Mouse (Mus musculus) forebrain, embryonic 16.5 days (tissue): ENCODE results near the gene Chrm3. TPM values are rescaled to one million over a fixed set of nuclear protein-coding genes. Genes with fewer than 3 reads are reported as not detected.

ENCODE experiments used
- ATAC-seq: fragments of 200-750 bp; cut with Nextera tagmentation; 2 replicates; pipeline ENCODE4 v1.8.0; 2017; ENCODE audit warnings: mild to moderate bottlenecking, moderate library complexity
- H3K27ac ChIP-seq: fragments of 300-500 bp; sonication (generic); 2 replicates; pipeline ENCODE4 v1.5.1; 2014; ENCODE audit warnings: low read length, control low read depth
- H3K27me3 ChIP-seq: fragments of 300-500 bp; sonication (generic); replicated peaks from 2 replicates; pipeline ENCODE4 v1.6.1; 2014; ENCODE audit warnings: low read length; ENCODE audit not compliant: control insufficient read depth, insufficient read depth
- H3K36me3 ChIP-seq: fragments of 300-500 bp; sonication (generic); 2 replicates; pipeline ENCODE4 v1.6.1; 2014; ENCODE audit not compliant: control insufficient read depth, insufficient read depth
- H3K4me1 ChIP-seq: fragments of 300-500 bp; sonication (generic); replicated peaks from 2 replicates; pipeline ENCODE4 v1.6.1; 2014; ENCODE audit warnings: low read length; ENCODE audit not compliant: control insufficient read depth, insufficient read depth
- H3K4me2 ChIP-seq: fragments of 300-500 bp; sonication (generic); 2 replicates; pipeline ENCODE4 v1.6.1; 2014; ENCODE audit warnings: mild to moderate bottlenecking, low read length, control low read depth
- H3K4me3 ChIP-seq: fragments of 300-500 bp; sonication (generic); replicated peaks from 2 replicates; pipeline ENCODE4 v1.5.1; 2014; ENCODE audit warnings: mild to moderate bottlenecking, low read length, control low read depth
- H3K9ac ChIP-seq: fragments of 300-500 bp; sonication (generic); replicated peaks from 2 replicates; pipeline ENCODE4 v1.6.1; 2014; ENCODE audit warnings: low read depth, low read length, control low read depth
- H3K9me3 ChIP-seq: fragments of 300-500 bp; sonication (generic); 2 replicates; pipeline ENCODE4 v1.6.1; 2016; ENCODE audit warnings: low read length; ENCODE audit not compliant: control insufficient read depth
- WGBS: fragments of 180-500 bp; shearing (Covaris S2); extraction: QIAGEN DNeasy Blood & Tissue Kit; methylation state at CpG from one replicate; pipeline ENCODE4 v1.1.7; 2014; 5-methylcytosine and 5-hydroxymethylcytosine counted together
- polyA plus RNA-seq: library from polyadenylated mRNA; unstranded; fragments of >200 nt; fragmentation: Nextera tagmentation; extraction: Ambion mirVana; gene quantifications from 2 replicates; pipeline ENCODE4 v1.2.1, GENCODE M21; 2015

The Chrm3 gene
- polyA plus RNA-seq, 1 experiment from 2014 or later = 2.2 TPM

- H3K36me3 ChIP-seq = no peaks in the 10 kb centered on the region
- H3K9ac ChIP-seq = no peak overlapping the region
- H3K4me1 ChIP-seq = no peaks in the 10 kb centered on the region
- no peaks in the 10 kb centered on the region for H3K9me3 ChIP-seq
- H3K4me2 ChIP-seq = no peak overlapping the region
- H3K27me3 ChIP-seq = no peaks in the 10 kb centered on the region
- WGBS = 63% methylated on average over 1 of the region's 1 CpGs
- ATAC-seq = no peak
- H3K27ac ChIP-seq = no peak overlapping the region
- H3K4me3 ChIP-seq = no peak overlapping the region
Measured at GRCm38 (mm10) chr13:10244243-10244998, 116.2 kb downstream of the Chrm3 start.

- no peaks in the 10 kb centered on the region for H3K27me3 ChIP-seq
- no peaks in the 10 kb centered on the region for H3K36me3 ChIP-seq
- no peaks in the 10 kb centered on the region for H3K4me1 ChIP-seq
- H3K4me3 ChIP-seq = no peak overlapping the region
- H3K4me2 ChIP-seq = no peak overlapping the region
- H3K9me3 ChIP-seq = no peaks in the 10 kb centered on the region
- H3K27ac ChIP-seq = no peak overlapping the region
- H3K9ac ChIP-seq = no peak overlapping the region
- no peak for ATAC-seq
- WGBS = 87% methylated on average over 3 of the region's 3 CpGs
Measured at GRCm38 (mm10) chr13:10240238-10240637, 120.4 kb downstream of the Chrm3 start.

GRCm38 (mm10) chr13:10239825-10240224 lies 120.8 kb downstream of the Chrm3 start:
- Histone ChIP-seq H3K9ac (no peak overlapping the region), H3K27ac (no peak overlapping the region), H3K4me1 (no peaks in the 10 kb centered on the region), H3K27me3 (no peaks in the 10 kb centered on the region), H3K4me3 (no peak overlapping the region), H3K4me2 (no peak overlapping the region), H3K36me3 (no peaks in the 10 kb centered on the region), H3K9me3 (no peaks in the 10 kb centered on the region)
- no peak for ATAC-seq
- 76% methylated on average over 4 of the region's 4 CpGs for WGBS

GRCm38 (mm10) chr13:10237616-10238015 lies 123.0 kb downstream of the Chrm3 start:
- H3K4me1 ChIP-seq = no peaks in the 10 kb centered on the region
- no peak for ATAC-seq
- no peaks in the 10 kb centered on the region for H3K9me3 ChIP-seq
- H3K4me2 ChIP-seq = no peak overlapping the region
- 77% methylated on average over 2 of the region's 2 CpGs for WGBS
- no peaks in the 10 kb centered on the region for H3K36me3 ChIP-seq
- H3K4me3 ChIP-seq = no peak overlapping the region
- no peak overlapping the region for H3K27ac ChIP-seq
- no peak overlapping the region for H3K9ac ChIP-seq
- no peaks in the 10 kb centered on the region for H3K27me3 ChIP-seq

- peak; percentile 59 for ATAC-seq
- H3K36me3 ChIP-seq = no peaks in the 10 kb centered on the region
- no peaks in the 10 kb centered on the region for H3K4me1 ChIP-seq
- no peak overlapping the region for H3K27ac ChIP-seq
- no peaks in the 10 kb centered on the region for H3K9me3 ChIP-seq
- H3K27me3 ChIP-seq = no peaks in the 10 kb centered on the region
- 77% methylated on average over 4 of the region's 4 CpGs for WGBS
- no peak overlapping the region for H3K4me3 ChIP-seq
- H3K9ac ChIP-seq = no peak overlapping the region
- H3K4me2 ChIP-seq = no peak overlapping the region
Measured at GRCm38 (mm10) chr13:10236279-10236678, 124.4 kb downstream of the Chrm3 start.

GRCm38 (mm10) chr13:10235391-10236169 lies 125.1 kb downstream of the Chrm3 start:
- no peaks in the 10 kb centered on the region for H3K9me3 ChIP-seq
- no peak overlapping the region for H3K4me2 ChIP-seq
- H3K4me1 ChIP-seq = no peaks in the 10 kb centered on the region
- H3K27me3 ChIP-seq = no peaks in the 10 kb centered on the region
- no peak overlapping the region for H3K9ac ChIP-seq
- H3K4me3 ChIP-seq = no peak overlapping the region
- 81% methylated on average over 5 of the region's 5 CpGs for WGBS
- no peaks in the 10 kb centered on the region for H3K36me3 ChIP-seq
- no peak overlapping the region for H3K27ac ChIP-seq
- ATAC-seq = no peak

GRCm38 (mm10) chr13:10220403-10220802 lies 140.2 kb downstream of the Chrm3 start:
- H3K27ac ChIP-seq = no peak overlapping the region
- no peak overlapping the region for H3K4me2 ChIP-seq
- H3K4me3 ChIP-seq = no peak overlapping the region
- no peaks in the 10 kb centered on the region for H3K4me1 ChIP-seq
- H3K27me3 ChIP-seq = no peaks in the 10 kb centered on the region
- ATAC-seq = no peak
- WGBS = 77% methylated on average over 4 of the region's 4 CpGs
- H3K9ac ChIP-seq = no peak overlapping the region
- H3K36me3 ChIP-seq = no peaks in the 10 kb centered on the region
- no peaks in the 10 kb centered on the region for H3K9me3 ChIP-seq

GRCm38 (mm10) chr13:10212112-10212511 lies 148.5 kb downstream of the Chrm3 start:
- Histone ChIP-seq H3K4me1 (no peaks in the 10 kb centered on the region), H3K27ac (no peak overlapping the region), H3K4me3 (no peak overlapping the region), H3K4me2 (no peak overlapping the region), H3K27me3 (no peaks in the 10 kb centered on the region), H3K9me3 (no peaks in the 10 kb centered on the region), H3K9ac (no peak overlapping the region), H3K36me3 (no peaks in the 10 kb centered on the region)
- ATAC-seq = no peak
- WGBS = 80% methylated on average over 2 of the region's 2 CpGs

- H3K36me3 ChIP-seq = no peaks in the 10 kb centered on the region
- no peak overlapping the region for H3K27ac ChIP-seq
- H3K4me2 ChIP-seq = no peak overlapping the region
- H3K4me3 ChIP-seq = no peak overlapping the region
- no CpG with 5 or more reads among the region's 1 CpGs for WGBS
- no peaks in the 10 kb centered on the region for H3K4me1 ChIP-seq
- no peaks in the 10 kb centered on the region for H3K27me3 ChIP-seq
- ATAC-seq = no peak
- H3K9me3 ChIP-seq = no peaks in the 10 kb centered on the region
- H3K9ac ChIP-seq = no peak overlapping the region
Measured at GRCm38 (mm10) chr13:10210522-10211244, 150.0 kb downstream of the Chrm3 start.
